Mouse (Mus musculus) bone marrow, adult 2 months (tissue): ENCODE measurements around the gene Sstr4.

Source experiments
- CTCF ChIP-seq: fragments of 200-500 bp; IDR thresholded peaks from 2 replicates; pipeline ENCODE4 v1.5.1; 2011; ENCODE audit warnings: low read length, control low read depth; ENCODE audit not compliant: control insufficient read depth, insufficient read depth
- POLR2A ChIP-seq: fragments of 200-500 bp; IDR thresholded peaks from 2 replicates; pipeline ENCODE4 v1.6.1; 2011; ENCODE audit warnings: low read depth, mild to moderate bottlenecking, control low read depth, low read length, borderline replicate concordance; ENCODE audit not compliant: control insufficient read depth

DNA sequence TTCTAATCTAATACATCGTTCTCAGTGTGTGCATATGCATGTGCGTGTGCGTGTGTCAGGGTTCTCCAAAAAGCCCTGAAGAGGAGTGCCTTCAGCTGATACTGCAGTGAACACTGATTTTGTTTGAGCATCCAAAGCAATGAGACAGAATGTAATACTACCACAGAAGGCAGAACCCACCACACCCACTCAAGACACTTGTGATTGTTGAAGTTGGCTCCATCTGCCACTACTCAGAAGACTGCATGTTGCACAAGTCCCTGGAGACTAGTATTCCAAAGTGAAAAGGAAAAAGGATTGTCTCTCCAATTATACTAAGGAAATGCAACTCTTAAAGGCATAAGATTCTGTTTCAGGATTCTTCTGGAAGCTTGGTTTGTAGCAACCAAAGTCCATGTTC lies 30.6 kb upstream of the Sstr4 start:
- TF ChIP-seq POLR2A (no peak), CTCF (no peak)
